Mouse (Mus musculus) liver, adult 2 months (tissue): ENCODE results near the gene Trim59.

Source experiments
- CTCF ChIP-seq: fragments of 200-500 bp; IDR thresholded peaks from 2 replicates; pipeline ENCODE4 v1.5.1; 2011; ENCODE audit warnings: low read depth, low read length, control low read depth
- POLR2A ChIP-seq: fragments of 200-500 bp; IDR thresholded peaks from 2 replicates; pipeline ENCODE4 v1.6.1; 2011; ENCODE audit warnings: low read length, control low read depth; ENCODE audit not compliant: insufficient read depth; ENCODE audit errors: extremely low read depth

- no peak for TF ChIP-seq CTCF
- TF ChIP-seq POLR2A = no peak
Measured at GRCm38 (mm10) chr3:69060672-69061071, 16.1 kb upstream of the Trim59 start.
